Mouse (Mus musculus): ENCODE data around the gene Sufu. TPM values are rescaled to one million over a fixed set of nuclear protein-coding genes. Genes with fewer than 3 reads are reported as not detected.

Sufu gene
- total RNA-seq, 1 experiment from 2014 or later, result 21.3 TPM

DNA sequence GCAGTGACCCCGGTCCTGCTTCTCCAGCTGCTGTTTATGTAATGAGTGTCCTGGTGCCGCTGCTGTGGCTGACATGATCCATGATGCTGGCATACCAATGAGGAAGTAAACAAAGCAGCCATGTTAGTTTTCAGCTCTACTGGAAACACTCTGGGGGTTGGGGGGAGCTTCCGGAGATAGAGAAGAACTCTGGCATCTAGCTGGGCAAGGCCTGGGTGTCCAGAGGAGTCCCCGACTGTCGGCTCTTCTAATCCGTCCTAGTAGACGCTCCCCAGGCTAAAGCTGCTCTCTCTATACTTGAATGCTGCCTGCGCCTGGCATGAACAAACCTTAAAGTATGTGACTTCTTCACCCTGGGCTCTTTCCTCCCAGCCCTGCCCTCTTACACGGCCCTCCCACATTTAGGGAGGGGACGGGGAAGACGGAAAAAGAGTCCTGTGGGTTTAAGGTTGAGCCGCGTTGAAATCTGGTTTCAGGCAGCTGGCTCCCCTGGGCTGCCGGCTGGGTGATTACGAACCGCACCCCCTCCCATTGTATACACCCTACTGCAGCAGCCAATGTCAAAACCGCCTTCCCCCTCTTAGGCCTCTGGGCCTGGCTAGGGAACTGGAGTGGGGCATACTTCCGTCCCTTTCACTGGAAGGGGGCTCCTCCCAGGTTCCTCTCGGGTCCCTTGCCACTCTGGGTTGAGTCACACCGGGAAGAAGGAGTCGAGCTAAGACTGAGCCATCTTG is 106.8 kb downstream of the Sufu start:
- ATAC-seq (ENCODE audit: extremely low read depth, insufficient number of reproducible peaks, low FRiP score, poor library complexity, severe bottlenecking), result peak; percentile 17

DNA sequence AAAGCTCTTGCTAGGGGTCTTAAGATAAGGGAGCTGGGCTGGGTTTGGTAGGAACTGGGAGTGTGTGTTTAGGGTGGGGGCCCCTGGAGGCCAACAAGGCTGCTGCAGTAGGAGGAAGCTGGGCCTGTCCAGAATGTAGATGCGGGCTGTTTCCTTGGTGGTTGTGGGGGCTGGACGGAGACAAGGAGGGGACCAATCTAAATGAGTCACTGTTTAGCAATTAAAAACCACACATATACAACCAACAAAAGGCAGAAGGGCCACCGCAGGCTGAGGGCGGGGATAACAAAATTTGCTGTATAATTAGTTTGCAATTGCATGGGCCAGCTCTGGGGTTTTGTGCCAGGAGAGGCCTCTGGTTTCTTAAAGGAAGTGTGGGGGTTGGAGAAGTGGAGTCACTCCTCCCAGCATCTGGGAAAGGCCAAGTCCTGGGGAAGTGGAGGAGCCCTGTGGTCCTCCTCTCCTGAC is 107.4 kb downstream of the Sufu start:
- ATAC-seq (ENCODE audit: extremely low read depth, insufficient number of reproducible peaks, low FRiP score, poor library complexity, severe bottlenecking), result peak; percentile 17; the same call in 1 of the 2 replicates

DNA sequence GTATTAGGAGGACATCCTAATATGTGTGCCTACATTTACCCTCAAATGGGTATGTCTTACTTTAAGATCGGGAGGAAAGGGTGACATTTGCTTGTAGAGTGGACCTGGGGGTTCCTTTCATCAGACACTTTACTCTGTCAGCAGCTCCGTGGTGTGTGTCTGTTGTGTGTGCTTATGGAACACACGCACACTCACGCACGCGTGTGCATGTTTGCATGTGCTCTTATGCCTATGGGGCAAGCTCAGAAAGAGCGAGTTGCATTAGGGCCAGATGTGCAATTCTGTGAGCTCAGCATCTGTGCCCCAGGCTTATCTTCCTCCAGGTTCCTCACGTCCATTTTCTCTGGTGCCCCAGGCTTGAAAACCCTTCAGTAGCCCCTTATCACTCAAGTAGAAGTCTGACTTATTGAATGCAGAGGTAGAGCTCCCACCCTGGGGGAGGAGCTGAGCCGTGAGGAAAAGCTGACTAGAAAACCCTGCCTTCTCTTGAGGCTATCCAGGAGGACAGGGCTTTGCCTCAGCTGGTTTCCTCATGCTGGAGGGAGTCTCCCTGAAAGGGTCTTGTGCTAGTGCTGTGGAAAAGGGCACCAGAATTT is 108.2 kb downstream of the Sufu start:
- no peak for ATAC-seq (ENCODE audit: extremely low read depth, insufficient number of reproducible peaks, low FRiP score, poor library complexity, severe bottlenecking)

DNA sequence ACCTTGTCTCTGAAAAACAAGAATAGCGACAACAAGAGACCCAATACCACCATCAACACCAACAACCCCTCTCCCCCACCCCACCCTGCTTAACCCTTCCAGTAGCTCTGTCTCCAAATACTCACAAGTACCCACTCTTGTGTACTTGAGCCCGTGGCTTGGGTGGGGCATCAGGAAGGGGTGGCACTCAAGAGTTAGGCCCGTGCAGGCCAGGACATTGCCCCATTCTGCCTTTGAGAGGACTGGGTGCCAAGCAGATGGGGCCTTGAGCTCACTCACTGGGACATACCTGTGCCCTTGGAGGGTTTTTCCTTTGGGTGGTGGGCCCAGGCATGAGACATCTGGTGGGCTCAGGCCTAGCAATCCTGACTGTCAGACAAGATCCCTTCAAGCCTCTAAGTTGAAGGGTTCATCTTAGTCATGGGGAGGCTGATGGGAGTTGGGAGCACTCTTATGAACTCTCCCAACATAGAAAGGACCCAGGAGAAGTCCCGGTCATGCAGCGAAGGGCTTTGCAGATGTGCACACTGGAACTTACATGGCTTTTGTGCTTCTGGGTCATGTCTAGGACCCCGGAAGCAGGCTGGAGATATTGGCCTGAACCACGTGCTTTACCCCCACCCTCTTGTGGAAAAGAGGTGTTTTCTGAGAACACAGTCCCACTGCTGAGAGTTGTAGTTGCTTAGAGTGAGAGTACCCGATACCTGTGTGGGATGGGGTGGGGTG is 109.1 kb downstream of the Sufu start:
- no peak for ATAC-seq (ENCODE audit: extremely low read depth, insufficient number of reproducible peaks, low FRiP score, poor library complexity, severe bottlenecking)

DNA sequence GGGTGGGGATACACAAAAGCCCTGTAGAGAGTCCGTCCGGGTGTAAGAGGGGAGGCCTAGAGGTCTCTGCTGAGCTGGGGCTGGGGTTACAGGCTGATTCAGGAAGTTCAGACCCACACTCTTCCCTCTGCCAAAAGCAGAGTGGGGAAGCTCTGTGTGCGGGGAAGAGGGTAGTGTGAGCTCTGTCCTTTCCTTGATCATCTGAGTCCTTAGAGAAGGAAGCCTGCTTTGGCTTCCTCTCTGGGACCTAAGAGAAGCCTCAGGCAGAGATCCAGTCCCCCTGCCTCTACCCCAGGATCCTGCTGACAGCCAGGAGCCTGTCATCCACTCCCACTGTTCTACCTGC is 109.6 kb downstream of the Sufu start:
- no peak for ATAC-seq (ENCODE audit: extremely low read depth, insufficient number of reproducible peaks, low FRiP score, poor library complexity, severe bottlenecking)

DNA sequence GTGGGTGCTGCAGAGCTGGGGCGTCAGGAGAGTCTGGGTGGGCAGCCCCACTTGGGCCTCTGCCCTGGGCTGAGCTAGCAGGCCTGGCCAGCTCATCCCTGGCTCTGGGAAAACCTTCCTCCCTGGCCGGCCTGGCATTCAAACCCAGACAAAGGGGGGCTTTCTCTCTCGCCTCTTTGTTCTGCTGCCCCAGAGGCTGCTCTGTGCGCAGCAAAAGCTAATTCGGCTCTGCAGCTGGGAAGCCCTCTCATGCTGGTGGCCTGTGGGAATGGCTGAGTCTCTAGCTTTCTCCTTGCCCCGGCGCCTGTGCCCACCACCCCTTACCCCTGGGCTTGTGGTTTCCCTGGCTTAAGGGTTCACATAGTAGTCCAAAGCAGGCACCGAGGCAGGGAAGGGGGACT is 110.5 kb downstream of the Sufu start:
- ATAC-seq (ENCODE audit: extremely low read depth, insufficient number of reproducible peaks, low FRiP score, poor library complexity, severe bottlenecking), result no peak

DNA sequence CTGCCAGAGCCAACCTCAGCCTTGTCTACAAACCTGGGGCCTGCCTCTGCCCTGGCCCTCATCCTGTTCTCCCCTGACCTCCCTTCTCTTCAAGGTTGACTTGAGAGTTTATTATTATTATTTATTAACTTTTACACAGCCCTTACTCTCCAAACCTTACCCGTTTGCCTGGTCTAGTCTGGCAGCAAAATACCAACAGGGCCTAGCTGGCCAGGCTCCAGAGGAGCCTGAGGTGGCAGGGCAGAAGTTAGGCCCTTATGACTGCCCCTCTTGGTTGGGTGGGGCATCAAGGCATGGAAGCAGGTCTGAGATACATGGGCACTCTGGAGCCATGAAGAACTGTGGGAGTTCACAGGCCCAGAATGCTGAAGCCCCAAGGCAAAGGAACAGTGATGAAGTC is 111.1 kb downstream of the Sufu start:
- no peak for ATAC-seq (ENCODE audit: extremely low read depth, insufficient number of reproducible peaks, low FRiP score, poor library complexity, severe bottlenecking)

DNA sequence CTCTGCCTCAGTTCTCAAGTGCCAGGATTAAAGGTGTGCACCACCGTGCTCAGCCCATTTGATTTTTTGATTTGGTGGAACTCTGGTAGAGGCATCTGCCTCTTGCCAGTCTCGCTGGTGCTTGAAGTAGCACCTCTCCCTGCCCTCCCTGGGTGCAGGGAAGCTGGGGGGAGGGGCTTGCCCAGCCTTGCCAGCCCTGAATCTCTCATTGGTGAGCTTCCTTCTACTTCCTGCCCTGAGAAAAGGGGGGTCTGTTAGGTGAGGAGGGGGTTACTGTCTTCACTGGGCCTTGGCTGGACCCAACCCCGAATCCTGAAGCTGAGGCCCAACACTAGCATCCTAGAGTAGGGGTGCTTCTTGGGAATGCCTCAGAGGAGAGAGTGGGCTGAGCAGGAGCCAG is 112.0 kb downstream of the Sufu start:
- ATAC-seq (ENCODE audit: extremely low read depth, insufficient number of reproducible peaks, low FRiP score, poor library complexity, severe bottlenecking), result no peak

DNA sequence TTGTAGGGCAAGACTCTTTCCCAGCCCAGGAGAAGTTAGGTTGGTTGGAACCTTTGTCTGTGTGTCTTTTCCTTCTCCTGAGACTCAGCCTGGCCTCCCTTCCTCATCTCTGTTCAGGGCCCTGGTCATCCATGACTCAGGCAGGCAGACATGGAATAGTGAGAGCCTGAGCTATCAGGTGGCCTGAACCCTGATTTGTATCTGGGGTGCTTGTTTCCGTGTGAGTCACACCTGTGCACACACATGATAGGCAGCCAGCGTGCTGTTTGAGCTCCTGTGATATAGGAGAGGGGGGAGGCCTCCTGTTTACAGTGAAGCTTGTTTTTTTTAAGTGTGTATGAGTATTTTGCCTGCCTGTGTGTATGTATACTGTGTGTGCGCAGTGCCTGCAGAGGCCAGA is 112.5 kb downstream of the Sufu start:
- ATAC-seq (ENCODE audit: extremely low read depth, insufficient number of reproducible peaks, low FRiP score, poor library complexity, severe bottlenecking), result no peak

DNA sequence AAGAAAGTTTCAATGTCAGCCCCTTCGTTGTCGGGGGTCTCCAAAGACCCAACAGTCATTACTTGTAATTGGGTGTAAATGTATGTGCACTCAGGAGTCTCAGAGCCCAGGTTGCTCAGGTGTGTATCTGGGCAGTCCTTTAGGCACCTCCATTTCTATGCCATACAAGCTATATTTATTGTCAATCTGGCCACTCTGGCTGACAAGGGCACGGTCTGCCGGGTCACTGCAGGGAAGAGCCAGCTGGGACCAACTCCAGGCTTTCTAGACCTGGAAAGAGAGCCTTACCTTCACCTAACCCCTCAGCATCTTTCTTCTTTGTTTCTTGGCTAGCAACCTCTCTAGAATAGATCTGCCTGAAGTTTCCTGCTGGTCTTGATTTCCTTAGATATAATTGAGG is 113.0 kb downstream of the Sufu start:
- ATAC-seq (ENCODE audit: extremely low read depth, insufficient number of reproducible peaks, low FRiP score, poor library complexity, severe bottlenecking), result no peak

DNA sequence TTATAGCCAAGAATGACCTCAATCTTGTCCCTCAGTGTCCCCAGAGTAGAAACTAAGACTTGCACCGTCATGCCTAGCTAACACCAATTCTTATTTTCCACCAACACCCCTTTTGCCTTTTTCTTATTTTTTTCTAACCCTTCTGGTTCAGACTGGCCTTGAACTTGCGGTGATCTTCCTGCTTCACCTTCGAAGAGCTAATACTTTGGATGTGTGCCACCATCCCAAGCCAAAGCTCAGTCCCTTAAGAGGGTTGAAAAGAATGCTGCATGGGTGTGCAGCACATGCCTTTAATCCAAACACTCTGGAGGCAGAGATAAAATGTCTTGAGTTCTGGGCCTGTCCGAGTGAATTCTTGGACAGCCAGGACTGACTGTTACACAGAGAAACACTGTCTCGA is 113.7 kb downstream of the Sufu start:
- ATAC-seq (ENCODE audit: extremely low read depth, insufficient number of reproducible peaks, low FRiP score, poor library complexity, severe bottlenecking), result no peak

DNA sequence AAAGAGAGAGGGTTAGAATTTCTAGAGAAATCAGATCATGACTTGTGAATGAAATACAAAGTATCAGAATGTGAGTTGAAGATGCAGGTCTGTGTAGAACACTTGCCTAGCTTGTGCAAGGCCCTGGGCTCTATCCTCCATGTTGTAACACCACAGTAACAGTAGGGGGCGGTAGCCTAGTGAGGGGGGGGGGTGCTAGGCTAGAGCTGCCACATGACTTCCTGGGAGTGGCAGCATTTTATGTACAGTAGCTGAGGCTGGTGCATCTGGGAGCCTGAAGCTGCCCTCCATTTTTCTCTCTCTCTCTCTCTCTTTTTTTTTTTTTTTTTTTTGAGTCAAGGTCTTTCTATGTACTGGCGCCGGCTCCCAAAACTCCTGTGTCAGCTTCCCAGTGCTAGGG is 114.1 kb downstream of the Sufu start:
- ATAC-seq (ENCODE audit: extremely low read depth, insufficient number of reproducible peaks, low FRiP score, poor library complexity, severe bottlenecking), result peak; percentile 61

DNA sequence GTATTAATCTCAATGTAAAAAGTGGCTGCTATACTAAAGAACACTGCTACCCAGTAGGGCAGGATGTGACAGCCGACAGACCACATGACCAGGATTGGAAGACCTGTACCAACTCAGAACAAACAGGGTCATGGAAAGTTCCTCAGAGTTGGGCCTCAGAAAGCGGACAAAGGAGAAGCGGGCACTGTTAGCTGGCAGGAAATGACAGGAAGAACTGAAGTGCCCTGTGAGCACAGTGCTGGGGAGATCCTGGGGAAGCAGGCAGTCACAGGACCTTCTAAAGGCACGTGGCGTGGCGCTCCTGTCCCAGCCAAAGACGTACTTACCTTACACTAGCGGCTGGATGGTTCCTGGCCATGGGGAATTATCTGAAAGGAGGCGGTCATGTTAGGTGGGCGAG is 114.6 kb downstream of the Sufu start:
- ATAC-seq (ENCODE audit: extremely low read depth, insufficient number of reproducible peaks, low FRiP score, poor library complexity, severe bottlenecking), result peak; percentile 34; the same call in 1 of the 2 replicates

DNA sequence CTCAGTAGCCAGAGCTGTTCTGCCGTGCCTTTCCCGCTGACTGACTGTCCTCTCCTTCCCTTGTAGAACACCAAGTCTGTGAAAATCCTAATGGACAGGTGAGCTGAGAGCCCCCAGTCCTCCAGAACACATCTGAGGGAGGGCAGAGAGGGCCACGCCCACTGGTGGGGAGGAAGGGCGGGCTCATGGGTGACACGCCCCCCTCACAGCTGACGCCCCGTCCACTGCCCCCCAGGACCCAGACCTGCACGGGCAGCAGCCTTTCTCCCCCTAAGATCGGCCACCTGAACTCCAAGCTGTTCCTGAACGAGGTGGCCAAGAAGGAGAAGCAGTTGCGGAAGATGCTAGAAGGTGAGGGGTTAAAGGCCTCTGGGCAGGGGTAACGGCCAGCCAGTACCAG is 117.7 kb downstream of the Sufu start:
- ATAC-seq (ENCODE audit: extremely low read depth, insufficient number of reproducible peaks, low FRiP score, poor library complexity, severe bottlenecking), result no peak

DNA sequence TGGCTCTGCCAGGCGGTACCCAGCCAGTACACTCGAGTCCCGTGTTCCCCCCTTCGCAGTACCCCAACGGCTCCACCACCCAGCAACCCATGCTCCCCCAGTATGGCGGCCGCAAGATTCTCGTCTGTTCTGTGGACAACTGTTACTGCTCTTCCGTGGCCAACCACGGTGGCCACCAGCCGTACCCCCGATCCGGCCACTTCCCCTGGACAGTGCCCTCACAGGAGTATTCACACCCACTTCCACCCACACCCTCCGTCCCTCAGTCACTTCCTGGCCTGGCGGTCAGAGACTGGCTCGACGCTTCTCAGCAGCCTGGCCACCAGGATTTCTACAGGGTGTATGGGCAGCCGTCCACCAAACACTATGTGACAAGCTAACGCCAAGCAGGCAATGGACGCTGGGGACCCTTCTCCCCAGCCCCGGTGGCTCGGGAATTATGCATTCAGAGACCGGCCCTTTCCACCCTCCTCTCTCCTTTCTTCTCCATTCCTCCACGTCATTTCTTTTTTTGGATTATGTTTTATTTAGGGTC is 118.7 kb downstream of the Sufu start:
- ATAC-seq (ENCODE audit: extremely low read depth, insufficient number of reproducible peaks, low FRiP score, poor library complexity, severe bottlenecking), result no peak

DNA sequence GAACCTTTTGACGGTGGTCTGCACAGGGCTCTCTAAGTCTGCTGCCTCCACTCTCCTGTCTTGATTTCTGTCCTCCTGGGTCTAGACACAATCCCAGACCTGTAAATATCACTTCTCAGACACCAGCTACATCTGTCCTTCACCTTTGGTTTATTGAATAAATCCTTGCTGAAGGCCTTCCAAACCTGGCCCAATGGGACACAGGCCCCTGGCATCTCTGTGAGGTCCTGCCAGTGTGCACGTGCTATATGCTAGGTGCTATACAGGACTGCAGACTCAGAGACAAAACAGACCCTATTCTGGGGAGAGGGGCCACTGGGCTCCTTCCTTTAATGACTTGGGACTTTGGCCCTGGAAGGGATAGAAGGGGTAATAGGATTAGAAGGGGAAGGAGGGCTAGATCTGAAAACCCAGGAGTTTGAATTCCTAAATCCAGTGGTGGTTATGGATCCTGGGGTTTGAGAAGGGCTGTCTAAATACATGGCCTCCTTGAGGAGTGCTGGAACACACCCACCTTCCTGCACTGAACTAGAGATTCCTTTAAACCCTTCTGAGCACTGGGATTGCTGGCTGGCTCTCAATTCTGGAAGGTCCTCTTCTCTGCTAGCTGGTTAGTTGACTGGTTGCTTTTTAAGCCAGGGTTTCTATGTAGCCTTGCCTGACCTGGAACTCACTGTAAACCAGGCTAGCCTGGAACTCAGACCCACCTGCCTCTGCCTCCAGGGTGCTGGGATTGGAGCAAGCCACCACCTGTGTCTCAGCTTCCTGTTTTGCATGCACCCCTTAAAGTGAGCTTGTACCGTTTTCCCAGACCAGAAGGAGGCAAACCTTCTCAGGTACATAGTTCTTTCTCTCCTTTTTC is 120.2 kb downstream of the Sufu start:
- ATAC-seq (ENCODE audit: extremely low read depth, insufficient number of reproducible peaks, low FRiP score, poor library complexity, severe bottlenecking), result no peak

DNA sequence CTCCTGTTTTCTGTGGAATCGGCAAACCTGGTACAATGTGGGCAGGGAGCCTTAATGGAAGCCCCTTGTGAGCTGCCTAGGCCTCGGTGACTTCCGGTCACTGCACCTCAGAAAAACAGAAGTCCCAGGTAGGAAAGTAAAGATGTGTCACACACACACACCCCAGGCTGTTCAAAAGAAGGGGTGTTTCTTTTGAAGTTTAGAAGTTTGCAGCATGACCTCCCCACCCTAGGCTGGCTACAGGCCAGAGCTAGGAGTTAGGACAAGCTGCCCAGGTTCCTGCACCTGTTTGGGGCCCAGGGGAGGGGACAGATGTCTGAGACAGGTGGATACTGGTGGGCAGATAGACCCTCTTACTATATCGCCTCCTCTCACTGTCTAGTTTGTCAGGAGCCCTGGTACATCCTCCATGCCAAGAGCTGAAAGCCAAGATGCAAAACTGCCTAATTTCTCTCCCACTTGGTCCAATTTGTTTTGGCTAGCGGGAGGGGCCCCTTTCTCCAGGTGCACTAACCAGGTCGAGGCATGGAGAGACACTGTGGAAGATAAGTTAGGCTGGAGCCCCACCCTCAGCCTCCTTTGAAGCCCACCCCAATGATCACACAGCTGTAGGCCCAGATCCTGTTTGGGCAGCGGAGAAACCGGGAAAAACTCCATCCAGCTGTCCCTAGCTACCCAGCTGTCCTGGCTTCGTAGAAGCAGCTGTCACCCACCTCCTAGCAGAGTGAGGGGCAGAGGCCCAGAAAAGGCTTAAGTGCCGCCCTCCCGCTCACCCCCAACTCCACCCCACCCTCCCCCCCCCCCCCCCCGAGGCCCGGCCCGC is 121.0 kb downstream of the Sufu start:
- ATAC-seq (ENCODE audit: extremely low read depth, insufficient number of reproducible peaks, low FRiP score, poor library complexity, severe bottlenecking), result no peak

DNA sequence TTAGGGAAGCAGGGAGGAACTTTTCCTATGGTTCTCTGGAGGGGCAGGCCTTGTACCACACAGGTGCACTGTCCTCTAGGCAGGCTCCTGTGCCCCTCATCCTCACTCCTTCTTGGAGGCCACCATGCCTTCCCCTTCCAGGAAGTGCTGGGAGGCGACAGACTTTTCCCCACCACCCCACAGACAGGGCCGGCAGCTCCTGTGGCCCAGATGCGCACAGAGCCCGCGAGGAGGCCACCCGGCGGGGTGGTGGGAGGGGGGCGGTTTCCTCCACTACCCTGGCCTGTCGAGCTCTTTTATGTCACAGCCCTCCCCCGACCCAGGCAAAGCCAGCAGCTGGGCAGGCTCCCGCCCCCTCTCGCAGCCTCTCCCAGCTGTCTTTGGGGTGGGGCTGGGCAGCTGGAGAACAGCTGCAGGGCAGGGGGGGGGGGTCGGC is 121.7 kb downstream of the Sufu start:
- ATAC-seq (ENCODE audit: extremely low read depth, insufficient number of reproducible peaks, low FRiP score, poor library complexity, severe bottlenecking), result peak; percentile 11; the same call in 1 of the 2 replicates

Measured in neutrophil, adult 5-6 weeks (primary cell).